Mouse (Mus musculus) forebrain, embryonic 14.5 days (tissue): ENCODE results near the gene Aspg. TPM values are rescaled to one million over a fixed set of nuclear protein-coding genes. Genes with fewer than 3 reads are reported as not detected.

Experiments
- ATAC-seq: fragments of 200-750 bp; cut with Nextera tagmentation; 2 replicates; pipeline ENCODE4 v1.8.0; 2017; ENCODE audit warnings: mild to moderate bottlenecking, moderate library complexity
- DNase-seq: peaks from one replicate; pipeline ENCODE4 v3.0.0-alpha.2; 2015; ENCODE audit warnings: low spot score
- H3K27ac ChIP-seq: fragments of 300-500 bp; sonication (generic); 2 replicates; pipeline ENCODE4 v1.5.1; 2014; ENCODE audit warnings: low read depth, mild to moderate bottlenecking, control low read depth, low read length, moderate library complexity
- H3K27me3 ChIP-seq: fragments of 300-500 bp; sonication (generic); replicated peaks from 2 replicates; pipeline ENCODE4 v1.6.1; 2014; ENCODE audit warnings: low read length, control low read depth, mixed read lengths; ENCODE audit not compliant: control insufficient read depth, insufficient read depth
- H3K36me3 ChIP-seq: fragments of 300-500 bp; sonication (generic); 2 replicates; pipeline ENCODE4 v1.6.1; 2014; ENCODE audit warnings: low read length, control low read depth; ENCODE audit not compliant: control insufficient read depth, insufficient read depth
- H3K4me1 ChIP-seq: fragments of 300-500 bp; sonication (generic); 2 replicates; pipeline ENCODE4 v1.6.1; 2014; ENCODE audit warnings: antibody characterized with exemption, low read length, control low read depth; ENCODE audit not compliant: control insufficient read depth, insufficient read depth
- H3K4me2 ChIP-seq: fragments of 300-500 bp; sonication (generic); 2 replicates; pipeline ENCODE4 v1.6.1; 2014; ENCODE audit warnings: mild to moderate bottlenecking, control low read depth, low read length
- H3K4me3 ChIP-seq: fragments of 300-500 bp; sonication (generic); 2 replicates; pipeline ENCODE4 v1.5.1; 2014; ENCODE audit warnings: low read depth, low read length, control low read depth
- H3K9ac ChIP-seq: fragments of 300-500 bp; sonication (generic); 2 replicates; pipeline ENCODE4 v1.6.1; 2014; ENCODE audit warnings: mild to moderate bottlenecking, low read length, control low read depth, moderate library complexity
- H3K9me3 ChIP-seq: fragments of 300-500 bp; sonication (generic); replicated peaks from 2 replicates; pipeline ENCODE4 v1.6.1; 2016; ENCODE audit warnings: low read length, control low read depth, mixed read lengths; ENCODE audit not compliant: control insufficient read depth
- WGBS: fragments of 180-500 bp; shearing (Covaris S2); extraction: QIAGEN DNeasy Blood & Tissue Kit; methylation state at CpG from one replicate; pipeline ENCODE4 v1.1.7; 2014; 5-methylcytosine and 5-hydroxymethylcytosine counted together
- polyA plus RNA-seq: library from polyadenylated mRNA; unstranded; fragments of >200 nt; fragmentation: Nextera tagmentation; extraction: Ambion mirVana; gene quantifications from 2 replicates; pipeline ENCODE4 v1.2.1, GENCODE M21; 2014

The Aspg gene
- polyA plus RNA-seq, 1 experiment from 2014 or later, result 0.46 TPM

DNA sequence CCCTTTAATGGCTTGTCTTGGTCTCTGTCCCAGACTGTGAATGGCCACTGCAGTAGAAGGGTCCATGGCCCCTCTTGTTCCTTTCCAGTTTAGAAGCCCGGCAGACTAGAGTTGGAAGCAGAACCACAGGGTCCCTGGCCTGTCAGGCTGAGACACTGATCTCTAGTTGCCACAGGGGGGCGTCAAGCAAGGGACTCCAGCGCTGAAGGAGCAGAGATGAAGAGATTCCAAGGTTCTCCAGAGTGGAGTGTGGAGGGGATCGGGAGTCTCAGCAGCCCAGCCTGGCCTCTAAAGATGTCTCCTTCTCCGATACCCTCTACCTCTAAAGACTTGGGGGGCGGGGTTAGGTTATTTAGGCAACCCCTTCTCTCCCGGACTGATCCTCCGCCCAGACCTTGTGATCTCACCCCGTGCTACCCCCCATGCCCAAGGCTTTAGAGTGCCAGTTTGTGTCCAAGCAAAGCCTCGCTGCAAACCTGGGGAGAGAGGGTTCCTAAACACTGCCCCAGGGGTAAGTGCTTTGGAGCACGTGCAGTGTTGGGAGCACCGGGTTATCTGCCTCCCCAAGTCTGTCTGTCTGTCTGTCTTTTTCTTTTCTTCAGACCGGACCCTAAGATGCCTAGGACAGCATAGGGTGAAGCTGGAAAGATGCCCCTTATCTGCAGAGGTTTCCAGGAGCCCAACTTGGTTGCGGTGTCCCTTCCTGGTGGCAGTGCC lies 36.8 kb downstream of the Aspg start:
- H3K4me1 ChIP-seq, result peaks cover 26% of the 10 kb centered on the region
- 2% methylated on average over 14 of the region's 14 CpGs for WGBS

DNA sequence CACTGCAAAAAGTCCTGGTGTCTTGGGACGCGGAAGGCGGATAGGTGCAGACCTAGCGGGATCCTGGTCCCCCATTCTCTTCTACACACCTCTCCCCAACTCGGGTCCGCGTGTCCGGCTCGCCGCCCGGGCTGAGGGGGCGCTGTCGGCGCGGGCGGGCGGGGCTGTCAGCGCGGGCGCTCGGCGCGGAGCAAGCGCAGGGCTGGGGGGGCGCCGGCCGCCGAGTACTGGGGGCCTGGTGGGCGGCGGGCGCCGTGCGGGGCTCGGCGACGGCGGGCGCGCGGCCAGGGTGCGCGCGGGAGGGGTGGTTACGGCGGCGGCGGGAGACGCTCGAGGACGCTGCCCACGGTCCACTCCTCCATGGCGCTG lies 37.3 kb downstream of the Aspg start:
- H3K4me3 ChIP-seq, result peak overlapping the region; percentile 57
- peak overlapping the region; percentile 76 for H3K9ac ChIP-seq
- no peaks in the 10 kb centered on the region for H3K9me3 ChIP-seq
- ATAC-seq, result no peak
- 0 out of 2 replicates have a peak, but pooled peaks cover under 1% of the 10 kb centered on the region for H3K36me3 ChIP-seq
- DNase-seq, result peak; percentile 52
- under 1% methylated on average over 44 of the region's 52 CpGs for WGBS
- peak overlapping the region; percentile 93 for H3K4me2 ChIP-seq
- H3K27ac ChIP-seq, result peak overlapping the region; percentile 84
- peaks cover 30% of the 10 kb centered on the region for H3K4me1 ChIP-seq
- 0 out of 2 replicates have a peak, but pooled peaks cover 18% of the 10 kb centered on the region for H3K27me3 ChIP-seq

More for the DNA sequence above, 36.8 kb downstream of the Aspg start:
- peak overlapping the region; percentile 57 for H3K4me3 ChIP-seq
- H3K36me3 ChIP-seq, result no peaks in the 10 kb centered on the region
- H3K4me2 ChIP-seq, result peak overlapping the region; percentile 93
- H3K27ac ChIP-seq, result 0 out of 2 replicates have a peak overlapping the region, but pooled peaks have one; percentile 84
- ATAC-seq (no peak), DNase-seq (peak; percentile 86)
- H3K9me3 ChIP-seq, result no peaks in the 10 kb centered on the region
- peak overlapping the region; percentile 76 for H3K9ac ChIP-seq
- 0 out of 2 replicates have a peak, but pooled peaks cover 18% of the 10 kb centered on the region for H3K27me3 ChIP-seq

DNA sequence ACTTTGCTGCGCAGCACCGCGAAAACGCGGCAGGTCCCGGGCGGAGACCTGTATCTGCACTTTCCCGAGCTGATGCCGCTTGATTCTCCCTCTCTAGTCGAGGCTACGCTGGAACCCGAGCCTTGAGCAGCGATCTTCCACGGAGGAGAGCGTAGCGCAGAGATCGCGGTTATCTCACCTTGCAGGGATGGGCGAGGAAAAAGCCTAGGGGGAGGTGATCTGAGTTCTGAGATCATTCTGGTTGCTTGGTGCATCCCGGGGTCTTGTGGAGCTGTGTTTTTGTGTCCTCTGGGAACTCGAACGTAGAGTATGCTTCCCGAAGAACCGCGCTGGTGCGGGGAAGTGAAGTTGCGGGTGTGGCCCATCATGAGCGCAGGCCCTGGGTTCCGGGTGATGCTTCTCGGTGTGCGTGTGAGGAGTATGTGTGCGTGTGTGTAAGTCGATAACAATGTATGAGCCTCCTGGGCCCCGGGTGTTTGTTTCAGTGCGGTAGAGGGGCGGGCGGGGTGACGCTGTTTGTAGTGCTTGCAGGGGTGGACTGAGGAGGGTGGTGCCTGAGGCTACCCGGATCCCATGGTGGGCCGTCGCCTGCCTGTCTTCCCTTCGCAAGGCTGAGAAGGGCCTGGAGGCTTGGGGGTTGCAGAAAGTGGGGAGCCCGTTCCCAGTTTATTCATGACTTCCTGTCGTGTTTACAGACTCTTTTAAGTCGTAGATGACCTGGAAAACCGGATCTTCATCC lies 38.1 kb downstream of the Aspg start:
- whole genome bisulfite sequencing, result 1% methylated on average over 46 of the region's 46 CpGs
- peak overlapping the region; percentile 93 for H3K4me2 ChIP-seq
- H3K36me3 ChIP-seq, result peaks cover 3% of the 10 kb centered on the region; the same call in 1 of the 2 replicates
- peaks cover 37% of the 10 kb centered on the region for H3K4me1 ChIP-seq
- peak overlapping the region; percentile 84 for H3K27ac ChIP-seq
- H3K4me3 ChIP-seq, result peak overlapping the region; percentile 57
- DNase-seq (peak; percentile 41), ATAC-seq (no peak)
- no peaks in the 10 kb centered on the region for H3K9me3 ChIP-seq
- peak overlapping the region; percentile 76 for H3K9ac ChIP-seq
- 0 out of 2 replicates have a peak, but pooled peaks cover 18% of the 10 kb centered on the region for H3K27me3 ChIP-seq

DNA sequence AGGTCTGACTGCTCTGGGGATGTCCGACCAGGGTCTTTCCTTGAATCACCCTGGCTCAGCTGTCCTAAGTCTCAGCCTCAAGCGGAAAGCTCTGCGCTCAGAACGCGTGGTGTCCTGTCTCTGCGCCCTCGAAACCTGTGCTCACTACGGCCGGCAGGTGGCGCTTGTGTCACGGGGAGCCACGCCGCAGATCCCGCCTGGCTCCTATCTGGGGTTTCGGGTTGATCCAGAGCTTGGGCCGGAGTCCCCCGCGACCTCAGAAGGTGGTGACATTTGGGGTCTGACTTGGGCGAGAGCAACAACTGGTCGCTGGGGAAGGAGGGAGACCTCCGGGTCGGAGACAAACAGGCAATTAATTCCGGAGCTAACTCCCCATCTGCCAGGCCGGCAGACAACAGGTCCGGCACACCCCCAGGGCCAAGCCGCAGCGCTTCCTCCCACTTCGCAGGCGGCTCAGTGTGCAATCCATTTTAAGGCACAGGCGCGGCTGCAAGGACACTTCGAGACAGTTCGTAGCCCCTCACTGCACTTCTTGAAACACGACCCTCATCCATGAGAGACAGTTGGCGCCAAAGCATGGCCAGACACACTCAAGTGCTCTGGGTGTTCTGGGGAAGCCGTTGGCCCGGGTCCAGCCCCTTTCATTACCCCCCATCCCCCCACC lies 38.9 kb downstream of the Aspg start:
- H3K27me3 ChIP-seq, result 0 out of 2 replicates have a peak, but pooled peaks cover 18% of the 10 kb centered on the region
- peak overlapping the region; percentile 76 for H3K9ac ChIP-seq
- ATAC-seq (peak; percentile 65), DNase-seq (peak; percentile 91)
- WGBS, result under 1% methylated on average over 37 of the region's 37 CpGs
- H3K4me1 ChIP-seq, result peaks cover 45% of the 10 kb centered on the region
- peak overlapping the region; percentile 57 for H3K4me3 ChIP-seq
- peaks cover 3% of the 10 kb centered on the region; the same call in 1 of the 2 replicates for H3K36me3 ChIP-seq
- H3K27ac ChIP-seq, result peak overlapping the region; percentile 84
- peak overlapping the region; percentile 93 for H3K4me2 ChIP-seq
- no peaks in the 10 kb centered on the region for H3K9me3 ChIP-seq

DNA sequence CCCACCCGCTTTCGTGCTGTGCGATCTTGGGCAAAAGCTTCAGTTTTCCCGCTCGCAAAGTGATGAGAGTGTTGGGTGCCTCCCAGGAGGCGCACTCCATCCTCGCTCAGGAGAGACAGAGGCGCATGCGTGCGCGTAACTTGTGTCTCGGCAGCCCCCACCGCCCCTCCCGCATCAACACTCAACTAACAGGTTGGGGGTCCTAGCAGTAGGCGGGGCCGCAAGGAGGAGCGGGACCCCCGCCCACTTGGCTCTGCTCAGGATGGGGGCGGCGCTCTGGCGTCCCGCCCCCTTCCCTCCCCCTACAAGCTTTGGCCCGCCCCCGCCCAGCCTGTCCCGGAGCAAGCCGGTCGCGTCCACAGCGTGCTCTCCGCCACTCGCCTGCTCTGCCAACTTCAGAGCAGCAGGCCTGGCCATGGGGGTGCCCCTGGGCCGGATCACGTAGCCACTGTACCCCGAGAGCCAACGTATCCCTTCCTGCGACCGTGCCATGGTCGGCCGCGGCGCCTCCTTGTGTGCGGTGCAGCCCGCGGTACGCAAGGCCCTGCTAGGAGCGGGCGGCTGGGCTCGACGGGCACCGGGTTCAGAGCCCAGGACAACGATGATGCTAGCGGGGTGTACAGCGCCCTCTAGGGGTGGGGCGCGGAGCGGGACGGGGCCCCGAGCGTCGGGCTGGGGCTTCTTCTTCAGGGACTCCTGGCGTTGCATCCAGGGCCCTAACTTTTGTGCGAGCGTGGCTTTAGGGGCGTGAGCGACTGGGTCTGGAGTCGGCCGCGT lies 39.6 kb downstream of the Aspg start, which contains the start of gene Kif26a:
Gene Kif26a, plus strand, starts transcription at position 334 of the 777 bp plus-strand sequence.
- DNase-seq (peak; percentile 96), ATAC-seq (peak; percentile 74)
- H3K4me1 ChIP-seq, result peaks cover 46% of the 10 kb centered on the region
- H3K27me3 ChIP-seq, result 0 out of 2 replicates have a peak, but pooled peaks cover 16% of the 10 kb centered on the region
- H3K4me3 ChIP-seq, result peak within 1 kb of the TSS; percentile 57
- H3K36me3 ChIP-seq, result peaks cover 6% of the 10 kb centered on the region; the same call in 1 of the 2 replicates
- peak within 1 kb of the TSS; percentile 84 for H3K27ac ChIP-seq
- no peaks in the 10 kb centered on the region for H3K9me3 ChIP-seq
- peak within 1 kb of the TSS; percentile 93 for H3K4me2 ChIP-seq
- WGBS, result under 1% methylated on average over 65 of the region's 68 CpGs
- peak within 1 kb of the TSS; percentile 76 for H3K9ac ChIP-seq

DNA sequence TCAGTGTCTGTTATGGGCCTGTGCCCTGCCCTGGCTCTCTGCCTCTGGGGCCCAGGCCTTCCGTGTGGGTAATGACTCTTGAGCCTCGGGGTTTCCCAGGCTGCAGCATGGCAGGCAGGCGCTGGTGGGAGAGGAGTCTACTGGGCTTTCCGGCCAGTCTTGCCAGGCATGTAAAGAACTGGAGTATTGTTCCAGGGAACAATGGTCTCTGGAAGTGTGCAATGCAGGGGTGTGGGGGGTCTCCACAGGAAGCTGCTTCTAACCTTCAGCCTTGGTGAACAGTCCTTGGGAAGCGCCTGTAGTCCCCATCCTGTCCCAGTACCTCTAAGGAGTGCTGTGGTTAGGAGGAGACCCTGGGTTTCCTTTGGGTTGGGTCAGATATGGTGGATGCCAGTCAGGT lies 40.9 kb downstream of the Aspg start:
- Histone ChIP-seq H3K36me3 (peaks cover 12% of the 10 kb centered on the region; the same call in 1 of the 2 replicates), H3K27ac (0 out of 2 replicates have a peak overlapping the region, but pooled peaks have one; percentile 84), H3K9ac (peak overlapping the region; percentile 76), H3K4me3 (peak overlapping the region; percentile 57), H3K4me1 (peaks cover 56% of the 10 kb centered on the region), H3K4me2 (peak overlapping the region; percentile 93), H3K9me3 (no peaks in the 10 kb centered on the region), H3K27me3 (0 out of 2 replicates have a peak, but pooled peaks cover 7% of the 10 kb centered on the region)
- DNase-seq (no peak), ATAC-seq (no peak)
- 12% methylated on average over 5 of the region's 5 CpGs for WGBS

DNA sequence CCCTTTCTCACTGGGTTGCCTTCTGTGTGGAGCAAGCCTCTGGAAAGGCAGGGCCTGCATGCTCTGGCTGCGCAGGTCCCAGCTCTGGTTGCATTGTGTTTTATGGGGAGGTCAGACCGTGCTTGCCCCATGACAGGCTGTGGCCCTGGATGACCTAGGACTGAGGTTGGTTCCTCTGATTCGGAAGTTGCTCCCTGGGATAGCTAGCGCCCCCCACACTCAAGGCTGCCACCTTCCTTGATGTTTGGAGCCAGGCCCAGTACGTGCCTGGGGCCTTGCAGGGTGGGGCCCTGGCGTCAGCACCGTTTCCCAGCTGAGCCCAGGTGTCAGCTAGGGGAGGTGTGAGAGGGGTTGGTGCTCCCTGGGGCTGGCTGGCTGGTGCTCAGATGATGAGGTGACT lies 43.5 kb downstream of the Aspg start:
- 59% methylated on average over 7 of the region's 7 CpGs for WGBS
- H3K4me3 ChIP-seq, result no peak overlapping the region
- no peak overlapping the region for H3K27ac ChIP-seq

More for the DNA sequence above, 43.5 kb downstream of the Aspg start:
- DNase-seq, result no peak
- Histone ChIP-seq H3K27me3 (no peaks in the 10 kb centered on the region), H3K9me3 (no peaks in the 10 kb centered on the region), H3K4me1 (peaks cover 57% of the 10 kb centered on the region), H3K4me2 (peak overlapping the region; percentile 93), H3K36me3 (peaks cover 24% of the 10 kb centered on the region), H3K9ac (peak overlapping the region; percentile 40; the same call in 1 of the 2 replicates)
- ATAC-seq, result no peak
